Mouse (Mus musculus): ENCODE measurements around the gene Polr2l. TPM values are rescaled to one million over a fixed set of nuclear protein-coding genes. Genes with fewer than 3 reads are reported as not detected.
"Not testable (repeated sequence)": the region's sequence is repeated elsewhere in the genome, so short reads cannot be mapped to it uniquely, and the experiment has no call there.

The Polr2l gene
- total RNA-seq, 2 experiments from 2014 or later = 43.0 to 50.5 TPM

- no peak for DNase-seq (ENCODE audit: low spot score in 2 of 2)
Measured at GRCm38 (mm10) chr7:141453636-141454035, 21.3 kb downstream of the Polr2l start.

GRCm38 (mm10) chr7:141451928-141452327, 23.0 kb downstream of the Polr2l start:
- DNase-seq (ENCODE audit: low spot score in 2 of 2) = peak in 1 of 2 experiments; percentile 6

- DNase-seq (ENCODE audit: low spot score in 2 of 2) = peak; percentile 93 to 95
Measured at GRCm38 (mm10) chr7:141447110-141447991, 27.6 kb downstream of the Polr2l start, which contains the start of gene Rplp2. Gene Rplp2 (plus strand): TSS chr7:141447370.

GRCm38 (mm10) chr7:141446374-141446773, 28.6 kb downstream of the Polr2l start:
- not testable (repeated sequence) for DNase-seq (ENCODE audit: low spot score in 2 of 2)

- DNase-seq (ENCODE audit: low spot score in 2 of 2) = peak in 1 of 2 experiments; percentile 14
Measured at GRCm38 (mm10) chr7:141443828-141444237, 31.1 kb downstream of the Polr2l start, which contains the start of gene Pidd1. Gene Pidd1 (minus strand): TSS chr7:141444025.

GRCm38 (mm10) chr7:141443081-141443821, 31.7 kb downstream of the Polr2l start:
- peak in 1 of 2 experiments; percentile 19 for DNase-seq (ENCODE audit: low spot score in 2 of 2)

- DNase-seq (ENCODE audit: low spot score in 2 of 2) = no peak
Measured at GRCm38 (mm10) chr7:141442199-141442598, 32.7 kb downstream of the Polr2l start.

GRCm38 (mm10) chr7:141441460-141441859, 33.5 kb downstream of the Polr2l start:
- no peak for DNase-seq (ENCODE audit: low spot score in 2 of 2)

GRCm38 (mm10) chr7:141440613-141441012, 34.3 kb downstream of the Polr2l start:
- DNase-seq (ENCODE audit: low spot score in 2 of 2) = peak; percentile 68 to 71

- DNase-seq (ENCODE audit: low spot score in 2 of 2) = no peak
Measured at GRCm38 (mm10) chr7:141439811-141440210, 35.1 kb downstream of the Polr2l start.

- DNase-seq (ENCODE audit: low spot score in 2 of 2) = no peak
Measured at GRCm38 (mm10) chr7:141439140-141439679, 35.7 kb downstream of the Polr2l start.

GRCm38 (mm10) chr7:141438201-141438968, 36.5 kb downstream of the Polr2l start:
- no peak for DNase-seq (ENCODE audit: low spot score in 2 of 2)

GRCm38 (mm10) chr7:141437178-141438120, 37.5 kb downstream of the Polr2l start, which contains the start of gene Slc25a22:
Gene Slc25a22 (minus strand): TSS chr7:141437892.
- DNase-seq (ENCODE audit: low spot score in 2 of 2) = peak; percentile 84 to 90

- DNase-seq (ENCODE audit: low spot score in 2 of 2) = no peak
Measured at GRCm38 (mm10) chr7:141436523-141436892, 38.4 kb downstream of the Polr2l start.

- no peak for DNase-seq (ENCODE audit: low spot score in 2 of 2)
Measured at GRCm38 (mm10) chr7:141435856-141436522, 38.9 kb downstream of the Polr2l start.

- DNase-seq (ENCODE audit: low spot score in 2 of 2) = peak in 1 of 2 experiments; percentile 50
Measured at GRCm38 (mm10) chr7:141435129-141435855, 39.6 kb downstream of the Polr2l start.

GRCm38 (mm10) chr7:141434464-141434863, 40.5 kb downstream of the Polr2l start:
- DNase-seq (ENCODE audit: low spot score in 2 of 2) = peak; percentile 59 to 69

All from layer of hippocampus, postnatal 10 days (tissue).